Mouse (Mus musculus): ENCODE measurements at regions not wholly inside any gene's neighbourhood (a gene's known extent, or its start where the extent isn't known, plus 50 kb on each side); places are given as distances from the start of the nearest gene placed in this dataset.

- TF ChIP-seq CTCF (IDR thresholded peaks at IDR 0.05; ENCODE audit: borderline replicate concordance, control insufficient read depth, extremely low read depth, insufficient read depth, low read length, poor library complexity) = no peak
- no peak for TF ChIP-seq POLR2A (IDR thresholded peaks at IDR 0.05; ENCODE audit: control insufficient read depth, extremely low read depth, insufficient read depth, low read length, poor library complexity)
Measured at GRCm38 (mm10) chr3:149371439-149371838, 381.1 kb upstream of the Adgrl2 start.

Data from thymus, adult 2 months (tissue).